Mouse (Mus musculus): ENCODE data around the gene Ten1. TPM values are rescaled to one million over a fixed set of nuclear protein-coding genes. Genes with fewer than 3 reads are reported as not detected.

The Ten1 gene
- total RNA-seq, 1 experiment, result 19.1 TPM

- H3K36me3 ChIP-seq (ENCODE audit: control insufficient read depth, insufficient read depth, low read length, poor library complexity, severe bottlenecking), result peaks cover 17% of the 10 kb centered on the region
- in situ Hi-C loops (cut with MboI; ENCODE audit: low sequenced_read_pairs in 2 of 2, unreplicated experiment in 2 of 2), result no loop called here
- H3K9me3 ChIP-seq (ENCODE audit: control insufficient read depth, insufficient read depth, low read depth, low read length), result no peaks in the 10 kb centered on the region
- no peak for TF ChIP-seq ZC3H11A (IDR thresholded peaks at IDR 0.05; ENCODE audit: borderline replicate concordance, low read depth, low read length)
- TF ChIP-seq MAFK (IDR thresholded peaks at IDR 0.05; ENCODE audit: insufficient read depth, low read depth, low read length), result no peak
- TF ChIP-seq HCFC1 (IDR thresholded peaks at IDR 0.05; ENCODE audit: borderline replicate concordance, insufficient read depth, low read length), result no peak
- no peak for TF ChIP-seq CHD2 (IDR thresholded peaks at IDR 0.05; ENCODE audit: low read depth, low read length)
- no peak for TF ChIP-seq ZNF384 (IDR thresholded peaks at IDR 0.05; ENCODE audit: low read depth, low read length)
- no peak overlapping the region for H3K27ac ChIP-seq (ENCODE audit: insufficient read depth, low read depth, low read length, poor library complexity, severe bottlenecking)
- H3K4me1 ChIP-seq (ENCODE audit: control insufficient read depth in 2 of 2, insufficient read depth in 2 of 2, low read length in 2 of 2, poor library complexity in 1 of 2), result peaks cover 0 to 3% of the 10 kb centered on the region in 2 experiments; a peak in 1 of 4 replicates
- H3K4me3 ChIP-seq (ENCODE audit: insufficient read depth in 1 of 2, low read depth in 1 of 2, low read length in 2 of 2, poor library complexity in 1 of 2, severe bottlenecking in 1 of 2), result no peak overlapping the region
- H3K9ac ChIP-seq (ENCODE audit: insufficient read depth, low read depth, low read length, poor library complexity, severe bottlenecking), result no peak overlapping the region
- DNase-seq (ENCODE audit: low read depth, low spot score), result no peak
Observed at GRCm38 (mm10) chr11:116176010-116176409, 22.6 kb upstream of the Ten1 start.

DNA sequence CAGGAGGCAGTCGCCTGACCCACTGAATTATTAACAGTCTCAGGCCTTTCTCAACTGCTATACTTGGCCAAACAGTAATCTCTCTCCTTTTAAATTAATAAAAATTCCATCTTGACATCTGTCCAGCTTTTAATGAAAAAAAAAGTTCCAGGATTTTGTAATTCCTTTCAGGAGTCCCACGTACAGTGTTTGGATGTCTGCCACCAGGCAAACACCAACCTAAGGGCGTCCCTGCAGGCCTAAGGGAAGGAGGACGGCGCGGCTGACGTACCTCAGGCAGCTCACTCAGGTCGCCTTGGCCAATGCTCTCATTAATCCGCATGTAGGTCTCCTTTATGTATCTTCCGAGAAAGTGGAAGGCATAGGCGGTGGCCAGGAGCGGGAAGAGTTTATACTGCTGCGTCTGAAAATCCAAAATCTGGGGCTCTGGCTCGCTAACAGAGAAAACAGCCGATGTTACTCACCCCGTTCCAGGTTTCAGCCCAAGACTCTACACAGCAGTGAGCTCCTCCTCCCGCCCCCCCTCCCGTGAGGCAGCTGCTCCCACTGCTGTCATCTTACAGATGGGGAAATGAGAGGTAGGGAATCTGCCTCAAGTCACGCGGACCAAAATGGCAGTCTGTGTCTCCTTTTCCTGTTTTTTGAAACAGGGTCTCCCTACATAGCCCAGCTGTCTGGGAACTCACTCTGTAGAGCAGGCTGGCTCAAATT is 20.1 kb upstream of the Ten1 start:
- Histone ChIP-seq H3K27ac (ENCODE audit: insufficient read depth, low read depth, low read length, poor library complexity, severe bottlenecking) (no peak overlapping the region), H3K36me3 (ENCODE audit: control insufficient read depth, insufficient read depth, low read length, poor library complexity, severe bottlenecking) (peaks cover 11% of the 10 kb centered on the region; the same call in 1 of the 2 replicates), H3K4me1 (ENCODE audit: control insufficient read depth in 2 of 2, insufficient read depth in 2 of 2, low read length in 2 of 2, poor library complexity in 1 of 2) (peaks cover 0 to 3% of the 10 kb centered on the region in 2 experiments; a peak in 1 of 4 replicates), H3K9me3 (ENCODE audit: control insufficient read depth, insufficient read depth, low read depth, low read length) (no peaks in the 10 kb centered on the region), H3K4me3 (ENCODE audit: insufficient read depth in 1 of 2, low read depth in 1 of 2, low read length in 2 of 2, poor library complexity in 1 of 2, severe bottlenecking in 1 of 2) (peak overlapping the region in 1 of 2 experiments; percentile 42; a peak in 2 of 4 replicates), H3K9ac (ENCODE audit: insufficient read depth, low read depth, low read length, poor library complexity, severe bottlenecking) (peak overlapping the region; percentile 34; the same call in 1 of the 2 replicates)
- in situ Hi-C loops (cut with MboI; ENCODE audit: low sequenced_read_pairs in 2 of 2, unreplicated experiment in 2 of 2), result no loop called here
- no peak for DNase-seq (ENCODE audit: low read depth, low spot score)
- TF ChIP-seq ZNF384 (IDR thresholded peaks at IDR 0.05; ENCODE audit: low read depth, low read length) (no peak), HCFC1 (IDR thresholded peaks at IDR 0.05; ENCODE audit: borderline replicate concordance, insufficient read depth, low read length) (no peak), ZC3H11A (IDR thresholded peaks at IDR 0.05; ENCODE audit: borderline replicate concordance, low read depth, low read length) (no peak), CHD2 (IDR thresholded peaks at IDR 0.05; ENCODE audit: low read depth, low read length) (no peak), MAFK (IDR thresholded peaks at IDR 0.05; ENCODE audit: insufficient read depth, low read depth, low read length) (no peak)

DNA sequence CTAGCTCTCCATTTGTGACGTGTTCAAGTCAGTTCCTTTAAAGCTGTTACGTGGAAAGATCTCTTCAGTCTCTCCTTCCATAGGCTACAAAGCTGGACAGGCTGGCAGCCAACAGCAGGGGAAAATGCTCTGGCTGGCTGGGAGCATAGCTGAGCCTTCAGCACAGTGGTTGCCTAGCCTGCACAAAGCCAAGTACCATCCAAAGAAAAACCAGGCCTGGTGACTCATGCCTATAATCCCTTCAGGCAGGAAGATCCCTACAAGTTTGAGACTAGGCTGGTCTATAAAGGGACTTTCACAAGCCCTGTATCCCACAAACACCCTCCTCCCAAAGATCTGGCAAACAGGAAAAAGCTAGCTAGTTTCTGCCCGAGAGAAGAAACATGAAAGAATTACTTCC is 12.8 kb upstream of the Ten1 start:
- in situ Hi-C loops (cut with MboI; ENCODE audit: low sequenced_read_pairs in 2 of 2, unreplicated experiment in 2 of 2), result no loop called here

GRCm38 (mm10) chr11:116186360-116186759 is 12.3 kb upstream of the Ten1 start:
- no peak for TF ChIP-seq CHD2 (IDR thresholded peaks at IDR 0.05; ENCODE audit: low read depth, low read length)
- no peak for TF ChIP-seq MAFK (IDR thresholded peaks at IDR 0.05; ENCODE audit: insufficient read depth, low read depth, low read length)
- no peak for TF ChIP-seq HCFC1 (IDR thresholded peaks at IDR 0.05; ENCODE audit: borderline replicate concordance, insufficient read depth, low read length)
- no peak for TF ChIP-seq ZNF384 (IDR thresholded peaks at IDR 0.05; ENCODE audit: low read depth, low read length)
- TF ChIP-seq ZC3H11A (IDR thresholded peaks at IDR 0.05; ENCODE audit: borderline replicate concordance, low read depth, low read length), result no peak
- no peaks in the 10 kb centered on the region for H3K9me3 ChIP-seq (ENCODE audit: control insufficient read depth, insufficient read depth, low read depth, low read length)
- peaks cover 2 to 4% of the 10 kb centered on the region in 2 experiments for H3K4me1 ChIP-seq (ENCODE audit: control insufficient read depth in 2 of 2, insufficient read depth in 2 of 2, low read length in 2 of 2, poor library complexity in 1 of 2)
- no peak overlapping the region for H3K27ac ChIP-seq (ENCODE audit: insufficient read depth, low read depth, low read length, poor library complexity, severe bottlenecking)
- in situ Hi-C loops (cut with MboI; ENCODE audit: low sequenced_read_pairs in 2 of 2, unreplicated experiment in 2 of 2), result no loop called here
- H3K4me3 ChIP-seq (ENCODE audit: insufficient read depth in 1 of 2, low read depth in 1 of 2, low read length in 2 of 2, poor library complexity in 1 of 2, severe bottlenecking in 1 of 2), result no peak overlapping the region
- no peak for DNase-seq (ENCODE audit: low read depth, low spot score)
- H3K36me3 ChIP-seq (ENCODE audit: control insufficient read depth, insufficient read depth, low read length, poor library complexity, severe bottlenecking), result no peaks in the 10 kb centered on the region; the same call in 1 of the 2 replicates
- H3K9ac ChIP-seq (ENCODE audit: insufficient read depth, low read depth, low read length, poor library complexity, severe bottlenecking), result no peak overlapping the region

More for the DNA sequence above, 12.8 kb upstream of the Ten1 start:
- no peaks in the 10 kb centered on the region for H3K9me3 ChIP-seq (ENCODE audit: control insufficient read depth, insufficient read depth, low read depth, low read length)
- H3K27ac ChIP-seq (ENCODE audit: insufficient read depth, low read depth, low read length, poor library complexity, severe bottlenecking), result no peak overlapping the region
- H3K9ac ChIP-seq (ENCODE audit: insufficient read depth, low read depth, low read length, poor library complexity, severe bottlenecking), result no peak overlapping the region
- no peaks in the 10 kb centered on the region; the same call in 1 of the 2 replicates for H3K36me3 ChIP-seq (ENCODE audit: control insufficient read depth, insufficient read depth, low read length, poor library complexity, severe bottlenecking)
- TF ChIP-seq MAFK (IDR thresholded peaks at IDR 0.05; ENCODE audit: insufficient read depth, low read depth, low read length) (no peak), ZC3H11A (IDR thresholded peaks at IDR 0.05; ENCODE audit: borderline replicate concordance, low read depth, low read length) (no peak), CHD2 (IDR thresholded peaks at IDR 0.05; ENCODE audit: low read depth, low read length) (no peak), HCFC1 (IDR thresholded peaks at IDR 0.05; ENCODE audit: borderline replicate concordance, insufficient read depth, low read length) (no peak), ZNF384 (IDR thresholded peaks at IDR 0.05; ENCODE audit: low read depth, low read length) (no peak)
- H3K4me1 ChIP-seq (ENCODE audit: control insufficient read depth in 2 of 2, insufficient read depth in 2 of 2, low read length in 2 of 2, poor library complexity in 1 of 2), result peaks cover 2 to 4% of the 10 kb centered on the region in 2 experiments
- no peak for DNase-seq (ENCODE audit: low read depth, low spot score)
- no peak overlapping the region for H3K4me3 ChIP-seq (ENCODE audit: insufficient read depth in 1 of 2, low read depth in 1 of 2, low read length in 2 of 2, poor library complexity in 1 of 2, severe bottlenecking in 1 of 2)

Data from ES-E14 (cell line).